Mouse (Mus musculus) CH12F3 (cell line): ENCODE data around the gene Sec61a1.

ENCODE experiments used
- in situ Hi-C: fragments of 300-500 bp; cut with MboI; formaldehyde crosslinking; loops from 2 replicates; pipeline ENCODE4 v1.14.3; 2020; ENCODE audit warnings: low sequenced_read_pairs

The Sec61a1 gene

GRCm38 (mm10) chr6:88518404-88519263, at the start of gene Sec61a1:
Gene Sec61a1 (minus strand): TSS chr6:88518905.
- in situ Hi-C loops = no loop called here

GRCm38 (mm10) chr6:88566676-88567075, 48.0 kb upstream of the Sec61a1 start:
- in situ Hi-C loops = no loop called here

- in situ Hi-C loops = no loop called here
Measured at GRCm38 (mm10) chr6:88565033-88565432, 46.3 kb upstream of the Sec61a1 start.

- in situ Hi-C loops = no loop called here
Measured at GRCm38 (mm10) chr6:88560156-88560555, 41.5 kb upstream of the Sec61a1 start.

GRCm38 (mm10) chr6:88559688-88560087, 41.0 kb upstream of the Sec61a1 start:
- in situ Hi-C loops = no loop called here

GRCm38 (mm10) chr6:88558076-88558475, 39.4 kb upstream of the Sec61a1 start:
- in situ Hi-C loops = no loop called here

GRCm38 (mm10) chr6:88557548-88557947, 38.8 kb upstream of the Sec61a1 start:
- in situ Hi-C loops = no loop called here

- in situ Hi-C loops = loop anchor here (5.0 kb wide), 1 partner anchor 307 kb away; no protein-coding TSS in a partner anchor
Measured at GRCm38 (mm10) chr6:88549916-88550315, 31.2 kb upstream of the Sec61a1 start.

- in situ Hi-C loops = no loop called here
Measured at GRCm38 (mm10) chr6:88549137-88549814, 30.6 kb upstream of the Sec61a1 start.

- in situ Hi-C loops = no loop called here
Measured at GRCm38 (mm10) chr6:88548405-88549049, 29.8 kb upstream of the Sec61a1 start.

- in situ Hi-C loops = no loop called here
Measured at GRCm38 (mm10) chr6:88545397-88545790, 26.7 kb upstream of the Sec61a1 start.

- in situ Hi-C loops = no loop called here
Measured at GRCm38 (mm10) chr6:88544644-88545396, 26.1 kb upstream of the Sec61a1 start.

GRCm38 (mm10) chr6:88544241-88544640, 25.5 kb upstream of the Sec61a1 start:
- in situ Hi-C loops = no loop called here

GRCm38 (mm10) chr6:88540093-88540755, 21.5 kb upstream of the Sec61a1 start:
- in situ Hi-C loops = no loop called here

- in situ Hi-C loops = no loop called here
Measured at GRCm38 (mm10) chr6:88530306-88530705, 11.6 kb upstream of the Sec61a1 start.

- in situ Hi-C loops = no loop called here
Measured at GRCm38 (mm10) chr6:88524056-88524455, 5.4 kb upstream of the Sec61a1 start.

GRCm38 (mm10) chr6:88523451-88523850, 4.7 kb upstream of the Sec61a1 start:
- in situ Hi-C loops = no loop called here

GRCm38 (mm10) chr6:88523043-88523442, 4.3 kb upstream of the Sec61a1 start:
- in situ Hi-C loops = no loop called here

GRCm38 (mm10) chr6:88522606-88523005, 3.9 kb upstream of the Sec61a1 start:
- in situ Hi-C loops = no loop called here

GRCm38 (mm10) chr6:88521821-88522220, 3.1 kb upstream of the Sec61a1 start:
- in situ Hi-C loops = no loop called here
